Mouse (Mus musculus): ENCODE data around the gene Parva. TPM values are rescaled to one million over a fixed set of nuclear protein-coding genes. Genes with fewer than 3 reads are reported as not detected.
A peak's percentile ranks its signal among the peaks of the same experiment; 100 is the strongest.

The Parva gene
- polyA plus RNA-seq, 1 experiment from 2014 or later, result 50.9 TPM

- Histone ChIP-seq H3K27ac (replicated peaks) (peak overlapping the region; percentile 70), H3K27me3 (ENCODE audit: low read depth, poor library complexity, severe bottlenecking) (no peaks in the 10 kb centered on the region), H3K4me1 (peaks cover 37% of the 10 kb centered on the region), H3K4me3 (peak overlapping the region; percentile 12; the same call in 1 of the 2 replicates), H3K9me3 (replicated peaks) (no peaks in the 10 kb centered on the region), H3K36me3 (no peaks in the 10 kb centered on the region)
- WGBS, result 34% methylated on average over 12 of the region's 12 CpGs
- peak; percentile 38 for DNase-seq (ENCODE audit: low spot score)
These were observed 17.1 kb downstream of the Parva start for GRCm38 (mm10) chr7:112444152-112444984.

- Histone ChIP-seq H3K27ac (replicated peaks) (peak overlapping the region; percentile 70), H3K36me3 (no peaks in the 10 kb centered on the region), H3K9me3 (replicated peaks) (no peaks in the 10 kb centered on the region), H3K27me3 (ENCODE audit: low read depth, poor library complexity, severe bottlenecking) (no peaks in the 10 kb centered on the region), H3K4me3 (peak overlapping the region; percentile 12; the same call in 1 of the 2 replicates), H3K4me1 (peaks cover 37% of the 10 kb centered on the region)
- DNase-seq (ENCODE audit: low spot score), result no peak
- 54% methylated on average over 9 of the region's 9 CpGs for WGBS
These were observed 17.7 kb downstream of the Parva start for GRCm38 (mm10) chr7:112444985-112445367.

GRCm38 (mm10) chr7:112446498-112446897, 19.2 kb downstream of the Parva start:
- WGBS, result 88% methylated on average over 4 of the region's 4 CpGs
- Histone ChIP-seq H3K4me3 (no peak overlapping the region), H3K9me3 (replicated peaks) (no peaks in the 10 kb centered on the region), H3K4me1 (peaks cover 39% of the 10 kb centered on the region), H3K27ac (replicated peaks) (no peak overlapping the region), H3K27me3 (ENCODE audit: low read depth, poor library complexity, severe bottlenecking) (no peaks in the 10 kb centered on the region), H3K36me3 (no peaks in the 10 kb centered on the region)
- DNase-seq (ENCODE audit: low spot score), result no peak

GRCm38 (mm10) chr7:112449954-112450700, 22.8 kb downstream of the Parva start:
- 84% methylated on average over 8 of the region's 8 CpGs for WGBS

GRCm38 (mm10) chr7:112452471-112452870, 25.2 kb downstream of the Parva start:
- no peak for DNase-seq (ENCODE audit: low spot score)
- Histone ChIP-seq H3K27ac (replicated peaks) (no peak overlapping the region), H3K27me3 (ENCODE audit: low read depth, poor library complexity, severe bottlenecking) (no peaks in the 10 kb centered on the region), H3K4me3 (no peak overlapping the region), H3K4me1 (peaks cover 28% of the 10 kb centered on the region), H3K36me3 (no peaks in the 10 kb centered on the region), H3K9me3 (replicated peaks) (no peaks in the 10 kb centered on the region)
- WGBS, result 75% methylated on average over 5 of the region's 5 CpGs

More at GRCm38 (mm10) chr7:112449954-112450700, 22.8 kb downstream of the Parva start:
- Histone ChIP-seq H3K4me1 (peaks cover 34% of the 10 kb centered on the region), H3K36me3 (no peaks in the 10 kb centered on the region), H3K27ac (replicated peaks) (no peak overlapping the region; the same call in 1 of the 2 replicates), H3K27me3 (ENCODE audit: low read depth, poor library complexity, severe bottlenecking) (no peaks in the 10 kb centered on the region), H3K9me3 (replicated peaks) (no peaks in the 10 kb centered on the region), H3K4me3 (no peak overlapping the region)
- no peak for DNase-seq (ENCODE audit: low spot score)

GRCm38 (mm10) chr7:112453805-112454214, 26.5 kb downstream of the Parva start:
- Histone ChIP-seq H3K27me3 (ENCODE audit: low read depth, poor library complexity, severe bottlenecking) (no peaks in the 10 kb centered on the region), H3K4me1 (peaks cover 28% of the 10 kb centered on the region), H3K36me3 (no peaks in the 10 kb centered on the region), H3K9me3 (replicated peaks) (no peaks in the 10 kb centered on the region), H3K4me3 (no peak overlapping the region), H3K27ac (replicated peaks) (peak overlapping the region; percentile 69)
- 7% methylated on average over 3 of the region's 3 CpGs for WGBS
- no peak for DNase-seq (ENCODE audit: low spot score)

- DNase-seq (ENCODE audit: low spot score), result no peak
- Histone ChIP-seq H3K27ac (replicated peaks) (peak overlapping the region; percentile 69), H3K36me3 (no peaks in the 10 kb centered on the region), H3K9me3 (replicated peaks) (no peaks in the 10 kb centered on the region), H3K27me3 (ENCODE audit: low read depth, poor library complexity, severe bottlenecking) (no peaks in the 10 kb centered on the region), H3K4me1 (peaks cover 28% of the 10 kb centered on the region), H3K4me3 (no peak overlapping the region)
- 59% methylated on average over 6 of the region's 6 CpGs for WGBS
These were observed 27.1 kb downstream of the Parva start for GRCm38 (mm10) chr7:112454380-112454779.

GRCm38 (mm10) chr7:112454951-112455350, 27.6 kb downstream of the Parva start:
- Histone ChIP-seq H3K4me1 (peaks cover 28% of the 10 kb centered on the region), H3K4me3 (no peak overlapping the region), H3K36me3 (no peaks in the 10 kb centered on the region), H3K27ac (replicated peaks) (no peak overlapping the region; the same call in 1 of the 2 replicates), H3K9me3 (replicated peaks) (no peaks in the 10 kb centered on the region), H3K27me3 (ENCODE audit: low read depth, poor library complexity, severe bottlenecking) (no peaks in the 10 kb centered on the region)
- no peak for DNase-seq (ENCODE audit: low spot score)
- WGBS, result 95% methylated on average over 2 of the region's 2 CpGs

- DNase-seq (ENCODE audit: low spot score), result no peak
- H3K4me3 ChIP-seq, result no peak overlapping the region
- H3K9me3 ChIP-seq (replicated peaks), result no peaks in the 10 kb centered on the region
- WGBS, result 87% methylated on average over 5 of the region's 5 CpGs
- H3K36me3 ChIP-seq, result no peaks in the 10 kb centered on the region
- H3K27me3 ChIP-seq (ENCODE audit: low read depth, poor library complexity, severe bottlenecking), result no peaks in the 10 kb centered on the region
- H3K27ac ChIP-seq (replicated peaks), result no peak overlapping the region
- peaks cover 30% of the 10 kb centered on the region for H3K4me1 ChIP-seq
These were observed 28.3 kb downstream of the Parva start for GRCm38 (mm10) chr7:112455566-112456110.

- H3K4me3 ChIP-seq, result no peak overlapping the region
These were observed 30.1 kb downstream of the Parva start for GRCm38 (mm10) chr7:112457373-112457772.

GRCm38 (mm10) chr7:112457920-112458319, 30.6 kb downstream of the Parva start:
- Histone ChIP-seq H3K27me3 (ENCODE audit: low read depth, poor library complexity, severe bottlenecking) (no peaks in the 10 kb centered on the region), H3K4me3 (no peak overlapping the region), H3K36me3 (no peaks in the 10 kb centered on the region), H3K4me1 (peaks cover 33% of the 10 kb centered on the region), H3K27ac (replicated peaks) (no peak overlapping the region), H3K9me3 (replicated peaks) (no peaks in the 10 kb centered on the region)
- 89% methylated on average over 4 of the region's 4 CpGs for WGBS
- no peak for DNase-seq (ENCODE audit: low spot score)

More at GRCm38 (mm10) chr7:112457373-112457772, 30.1 kb downstream of the Parva start:
- no peak for DNase-seq (ENCODE audit: low spot score)
- Histone ChIP-seq H3K27ac (replicated peaks) (no peak overlapping the region), H3K27me3 (ENCODE audit: low read depth, poor library complexity, severe bottlenecking) (no peaks in the 10 kb centered on the region), H3K4me1 (peaks cover 29% of the 10 kb centered on the region), H3K9me3 (replicated peaks) (no peaks in the 10 kb centered on the region), H3K36me3 (no peaks in the 10 kb centered on the region)
- 91% methylated on average over 4 of the region's 4 CpGs for WGBS

- no peak overlapping the region for H3K4me3 ChIP-seq
- H3K27ac ChIP-seq (replicated peaks), result no peak overlapping the region
- H3K4me1 ChIP-seq, result peaks cover 36% of the 10 kb centered on the region
- H3K27me3 ChIP-seq (ENCODE audit: low read depth, poor library complexity, severe bottlenecking), result no peaks in the 10 kb centered on the region
- no peaks in the 10 kb centered on the region for H3K9me3 ChIP-seq (replicated peaks)
- no peak for DNase-seq (ENCODE audit: low spot score)
- H3K36me3 ChIP-seq, result no peaks in the 10 kb centered on the region
- WGBS, result 83% methylated on average over 5 of the region's 5 CpGs
These were observed 31.1 kb downstream of the Parva start for GRCm38 (mm10) chr7:112458440-112458839.
